Mouse (Mus musculus) kidney, adult 11 months (tissue): ENCODE measurements around the gene Iqcf4.
"Not testable (repeated sequence)": the region's sequence is repeated elsewhere in the genome, so short reads cannot be mapped to it uniquely, and the experiment has no call there.

Experiments used
- DNase-seq: peaks from one replicate; pipeline ENCODE4 v3.0.0; 2022

Gene Iqcf4

GRCm38 (mm10) chr9:106570896-106571295 lies at the start of gene Iqcf4:
Gene Iqcf4, minus strand, starts transcription at chr9:106570996.
- DNase-seq: no peak

- DNase-seq: no peak
Observed at GRCm38 (mm10) chr9:106617496-106617895, 46.7 kb upstream of the Iqcf4 start.

GRCm38 (mm10) chr9:106616306-106616705 lies 45.5 kb upstream of the Iqcf4 start:
- no peak for DNase-seq

DNA sequence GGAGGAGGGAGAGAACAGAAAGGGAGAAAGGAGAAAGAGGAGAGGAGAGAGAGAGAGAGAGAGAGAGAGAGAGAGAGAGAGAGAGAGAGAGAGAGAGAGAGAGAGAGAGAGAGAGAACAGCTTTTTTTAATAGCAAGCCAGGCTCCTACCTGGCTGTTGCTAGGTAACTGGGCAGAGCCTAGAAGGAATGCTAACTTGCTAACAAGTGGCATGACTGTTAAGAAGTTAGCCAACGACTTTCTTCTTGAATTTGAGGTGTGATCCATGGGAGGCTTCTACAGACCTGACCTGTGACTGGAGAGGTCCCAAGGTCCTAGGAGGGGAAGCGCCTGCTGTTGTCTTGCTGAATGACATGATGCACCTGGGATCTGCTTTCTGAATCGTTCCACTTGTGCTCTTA lies 43.8 kb upstream of the Iqcf4 start:
- DNase-seq: no peak

DNA sequence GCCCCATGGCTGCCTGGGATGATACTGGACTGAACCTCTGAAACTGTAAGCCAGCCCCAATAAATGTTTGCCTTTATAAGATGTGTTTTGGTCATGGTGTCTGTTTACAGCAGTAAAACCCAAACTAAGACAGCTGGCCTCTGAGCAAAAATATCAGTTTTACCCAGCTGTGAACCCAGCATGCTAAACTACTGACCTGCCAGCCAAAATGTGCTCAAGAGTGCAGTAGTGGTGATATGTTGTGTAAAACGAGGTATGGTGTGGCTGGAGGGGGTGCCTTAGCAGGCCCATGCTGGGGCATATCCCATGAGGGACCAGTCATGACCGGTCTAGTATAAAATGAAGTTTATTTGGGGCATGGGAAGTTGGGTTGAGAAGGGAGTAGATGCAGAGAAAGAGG lies 43.2 kb upstream of the Iqcf4 start:
- DNase-seq: no peak

DNA sequence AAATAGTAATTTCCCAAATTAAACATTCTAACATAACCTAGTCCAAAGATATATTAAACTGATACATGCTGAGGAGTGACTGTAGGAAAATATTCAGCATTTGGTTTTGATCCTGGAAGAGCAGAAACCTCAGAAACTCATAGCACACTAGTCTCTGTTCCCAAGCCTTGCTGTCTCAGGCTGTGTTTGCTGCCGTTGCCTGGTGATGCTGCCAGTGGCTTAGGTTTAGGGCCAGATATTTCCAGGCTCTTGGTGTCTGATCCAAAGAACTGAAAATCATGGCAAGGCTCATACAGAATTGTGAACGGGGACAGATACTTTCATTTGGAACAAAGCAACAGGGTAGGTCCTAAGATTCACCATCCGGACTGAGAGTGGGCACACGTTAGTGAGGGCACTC lies 39.9 kb upstream of the Iqcf4 start:
- DNase-seq: no peak

DNA sequence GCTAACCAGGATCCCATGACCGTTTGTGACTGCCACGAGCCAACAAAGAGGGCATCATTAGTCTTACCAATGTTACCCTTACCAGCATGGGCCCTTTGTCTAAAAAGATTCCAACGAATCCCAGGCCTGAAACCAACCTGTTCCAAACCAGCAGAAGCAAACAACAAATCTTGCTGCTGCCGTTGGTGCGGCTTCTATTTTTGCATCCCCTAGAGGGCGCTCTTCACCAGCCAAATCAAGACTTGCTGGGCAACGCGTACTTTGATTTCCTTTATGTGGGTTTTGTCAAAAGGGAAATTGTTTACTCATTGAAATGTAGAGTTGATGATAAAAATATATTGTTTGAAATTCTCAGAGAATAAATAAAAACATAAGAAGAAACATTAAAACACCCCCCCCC lies 29.8 kb upstream of the Iqcf4 start:
- DNase-seq: peak; percentile 4

GRCm38 (mm10) chr9:106598466-106598865 lies 27.7 kb upstream of the Iqcf4 start:
- DNase-seq: no peak

GRCm38 (mm10) chr9:106595836-106596235 lies 25.0 kb upstream of the Iqcf4 start:
- no peak for DNase-seq

- not testable (repeated sequence) for DNase-seq
Observed at GRCm38 (mm10) chr9:106595402-106595801, 24.6 kb upstream of the Iqcf4 start.

DNA sequence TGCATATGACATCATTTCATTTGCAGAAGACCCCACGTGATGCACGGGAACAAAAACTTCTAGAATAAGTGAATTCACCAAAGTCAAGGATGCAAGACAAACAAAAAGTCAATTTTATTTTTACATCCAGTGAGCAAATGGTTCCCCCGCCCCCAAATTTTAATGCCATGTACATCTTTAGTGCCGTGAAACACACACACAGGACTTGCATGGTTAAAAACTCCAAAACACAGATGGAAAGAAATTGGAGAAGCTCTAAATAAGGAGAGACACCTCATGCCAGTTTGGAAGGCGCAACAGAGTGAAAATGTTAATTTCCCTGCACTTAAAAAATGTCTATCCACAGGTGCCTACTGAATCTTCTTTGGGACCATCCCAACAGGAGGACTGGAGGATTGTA lies 21.4 kb upstream of the Iqcf4 start:
- DNase-seq: no peak

GRCm38 (mm10) chr9:106582552-106582951 lies 11.8 kb upstream of the Iqcf4 start:
- no peak for DNase-seq

- no peak for DNase-seq
Observed at GRCm38 (mm10) chr9:106580016-106580415, 9.2 kb upstream of the Iqcf4 start.

- DNase-seq: no peak
Observed at GRCm38 (mm10) chr9:106576112-106576511, 5.3 kb upstream of the Iqcf4 start.

GRCm38 (mm10) chr9:106573366-106573765 lies 2.6 kb upstream of the Iqcf4 start:
- DNase-seq: no peak

DNA sequence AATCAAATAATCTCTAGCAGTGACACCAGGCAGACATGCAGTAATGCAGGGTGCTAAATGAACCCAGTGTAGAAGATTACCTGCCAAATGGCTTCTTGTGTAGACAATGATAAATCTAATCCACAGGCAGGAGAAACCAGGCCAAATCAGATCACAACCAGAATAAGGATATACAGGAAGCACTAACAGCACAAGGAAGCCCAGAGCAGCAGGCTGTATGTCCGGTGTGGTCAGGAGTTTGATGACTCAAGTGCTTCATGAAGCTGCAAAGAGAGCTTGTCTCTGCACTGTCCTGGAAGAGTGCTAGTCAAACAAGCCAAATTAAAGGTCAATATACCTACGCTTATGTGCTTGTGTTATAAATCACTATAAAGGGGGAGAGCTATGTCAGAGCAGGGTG lies 1.4 kb upstream of the Iqcf4 start:
- no peak for DNase-seq

- DNase-seq: peak; percentile 34
Observed at GRCm38 (mm10) chr9:106566437-106566836, 4.4 kb downstream of the Iqcf4 start.

DNA sequence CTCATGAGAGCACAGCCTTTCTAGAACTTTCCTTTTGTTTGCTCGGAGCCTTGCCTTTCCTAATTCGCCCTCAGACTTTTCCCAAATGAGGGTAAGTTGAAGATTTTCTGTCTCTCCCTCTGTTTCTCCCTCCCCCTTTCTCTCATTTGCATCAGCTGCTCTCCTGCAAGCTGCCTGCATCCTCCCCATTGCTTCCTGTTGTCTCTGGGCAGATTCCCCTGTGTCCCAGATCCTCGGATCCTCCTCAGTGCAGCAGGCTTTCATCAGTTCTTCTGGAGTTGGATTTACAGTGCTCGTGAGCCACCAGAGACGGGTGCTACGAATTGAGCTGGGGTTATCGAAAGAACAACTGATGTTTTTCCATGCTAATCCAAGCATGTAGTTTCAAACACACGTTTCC lies 6.8 kb downstream of the Iqcf4 start:
- no peak for DNase-seq

- DNase-seq: no peak
Observed at GRCm38 (mm10) chr9:106562291-106562690, 8.5 kb downstream of the Iqcf4 start.

DNA sequence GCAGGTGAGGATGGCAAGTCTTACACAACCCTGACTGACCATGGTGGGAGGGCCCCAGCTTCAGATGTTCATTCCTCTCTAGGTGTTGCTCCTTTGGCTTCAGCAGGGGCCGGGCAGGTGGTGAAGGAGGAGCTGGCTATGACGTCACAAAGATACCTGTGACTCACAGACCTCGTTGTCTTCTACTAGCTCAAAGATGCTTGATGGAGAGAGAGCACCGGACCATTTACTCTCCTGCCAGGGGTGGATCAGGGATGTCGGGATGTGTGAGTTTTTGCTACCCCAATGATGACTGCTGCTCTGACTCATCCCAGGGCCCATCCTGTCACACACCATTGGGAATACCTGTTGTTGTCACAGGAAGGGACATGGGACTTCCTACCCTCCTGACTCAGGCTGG lies 9.3 kb downstream of the Iqcf4 start, which contains the start of gene Iqcf3:
Gene Iqcf3, minus strand, starts transcription at position 101 of the 400 bp plus-strand sequence.
- no peak for DNase-seq

- no peak for DNase-seq
Observed at GRCm38 (mm10) chr9:106534975-106535374, 35.8 kb downstream of the Iqcf4 start.

- no peak for DNase-seq
Observed at GRCm38 (mm10) chr9:106534296-106534695, 36.5 kb downstream of the Iqcf4 start.

DNA sequence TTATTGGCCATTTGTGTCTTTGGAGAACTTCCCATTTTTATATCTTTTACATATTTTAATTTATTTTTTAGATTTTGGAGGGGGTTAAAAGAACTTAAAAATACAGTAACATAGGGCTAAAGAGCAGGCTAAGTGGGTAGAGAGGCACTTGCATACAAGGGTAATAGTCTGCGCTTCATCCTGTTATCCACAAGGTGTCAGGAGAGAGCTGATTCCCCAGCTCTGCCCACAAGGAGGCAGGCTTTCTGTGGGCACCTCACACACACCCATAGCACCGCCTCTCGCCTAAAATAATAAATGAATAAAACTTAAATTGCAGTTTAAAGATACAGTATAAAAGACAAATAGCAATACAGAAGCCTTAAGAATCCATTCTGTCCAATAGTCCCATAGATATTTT lies 39.0 kb downstream of the Iqcf4 start:
- DNase-seq: no peak

GRCm38 (mm10) chr9:106519909-106520308 lies 50.9 kb downstream of the Iqcf4 start:
- no peak for DNase-seq

GRCm38 (mm10) chr9:106519433-106519832 lies 51.4 kb downstream of the Iqcf4 start:
- no peak for DNase-seq
